Mouse (Mus musculus): Measurements from ENCODE around the gene Uimc1. TPM values are rescaled to one million over a fixed set of nuclear protein-coding genes. Genes with fewer than 3 reads are reported as not detected.

Gene Uimc1
- total RNA-seq, 2 experiments from 2014 or later, result 16.7 to 17.0 TPM

GRCm38 (mm10) chr13:54995161-54995560 lies 104.9 kb downstream of the Uimc1 start:
- DNase-seq, result no peak

- no peak for DNase-seq
Measured at GRCm38 (mm10) chr13:54994576-54994975, 105.5 kb downstream of the Uimc1 start.

DNA sequence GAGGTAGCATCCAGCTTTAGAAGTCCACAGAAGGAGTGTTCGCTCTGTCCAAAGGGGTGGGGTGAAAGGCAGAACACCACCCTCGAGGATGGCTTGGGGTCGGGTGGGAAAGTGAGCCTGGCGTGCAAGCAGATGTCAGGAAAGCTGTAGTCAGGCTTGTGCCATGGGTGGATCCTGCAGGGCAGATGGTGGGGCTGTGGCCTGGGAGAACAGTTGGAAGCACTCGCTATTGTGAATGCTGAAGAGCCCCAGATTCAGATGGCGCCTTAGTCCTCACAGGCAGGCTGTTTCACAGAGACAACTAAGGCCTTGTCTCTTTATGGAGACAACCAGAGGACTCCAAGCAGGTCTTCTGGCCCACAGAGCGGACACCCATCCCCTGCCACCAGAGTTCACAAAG lies 107.9 kb downstream of the Uimc1 start:
- no peak for DNase-seq

- DNase-seq, result no peak
Measured at GRCm38 (mm10) chr13:54988181-54988760, 111.8 kb downstream of the Uimc1 start.

DNA sequence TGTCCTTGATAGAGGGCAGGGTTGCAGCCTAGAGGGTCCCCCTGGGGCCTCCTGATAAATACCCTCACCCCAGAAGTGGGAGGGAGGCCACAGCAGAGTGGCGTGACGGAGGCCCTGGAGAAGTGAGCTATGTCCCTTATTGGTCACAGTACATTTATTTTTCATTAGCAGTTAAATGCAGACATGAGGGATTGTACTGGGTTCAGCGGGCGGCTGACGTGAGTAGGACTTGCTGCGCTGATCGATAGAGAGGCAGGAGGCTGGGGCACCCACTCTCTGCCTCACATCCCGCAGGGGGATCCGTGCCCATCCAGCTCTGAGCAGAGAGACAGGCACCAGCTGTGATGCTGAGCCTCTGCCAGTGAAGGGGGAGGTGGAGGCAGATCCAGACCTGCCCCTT lies 112.7 kb downstream of the Uimc1 start:
- no peak for DNase-seq

DNA sequence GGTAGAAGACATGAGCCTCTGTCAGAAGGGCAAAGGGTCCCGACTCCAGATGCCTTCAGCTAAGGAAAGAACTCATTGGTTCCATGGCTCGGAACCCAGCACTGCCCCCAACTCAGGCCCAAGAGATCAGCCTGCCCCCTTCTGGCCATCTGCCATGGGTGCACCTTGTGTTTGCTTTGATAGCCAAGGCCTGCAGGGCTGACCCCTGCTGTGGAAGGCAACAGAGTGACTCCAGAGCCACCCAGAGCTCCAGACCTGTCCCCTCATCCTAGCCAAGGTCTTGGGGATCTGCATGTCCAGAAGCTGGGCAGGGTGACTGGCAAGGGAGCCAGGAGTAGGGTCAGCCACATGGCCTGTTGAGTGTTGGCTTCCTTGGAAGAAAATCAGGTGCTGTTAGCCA lies 116.5 kb downstream of the Uimc1 start:
- DNase-seq, result no peak

DNA sequence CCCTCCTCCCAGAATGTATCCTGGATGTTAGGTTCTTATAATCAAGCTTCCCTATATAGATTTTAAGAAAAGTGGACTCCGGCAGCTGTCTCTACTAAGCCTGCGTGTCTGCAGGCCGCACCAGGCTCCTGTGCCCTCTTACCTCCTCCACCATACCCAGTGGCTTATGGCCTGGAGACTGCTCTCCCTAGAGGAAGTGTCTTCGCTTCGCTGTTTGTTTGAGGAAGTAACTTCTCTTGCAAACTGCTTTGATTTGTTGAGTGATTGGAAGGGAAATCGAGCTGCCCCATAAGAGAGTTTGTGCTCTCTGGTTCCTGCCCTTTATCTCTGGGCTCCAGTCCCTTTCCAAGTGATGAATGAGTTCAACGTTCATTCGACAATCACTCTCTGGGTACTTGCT lies 117.1 kb downstream of the Uimc1 start:
- no peak for DNase-seq

DNA sequence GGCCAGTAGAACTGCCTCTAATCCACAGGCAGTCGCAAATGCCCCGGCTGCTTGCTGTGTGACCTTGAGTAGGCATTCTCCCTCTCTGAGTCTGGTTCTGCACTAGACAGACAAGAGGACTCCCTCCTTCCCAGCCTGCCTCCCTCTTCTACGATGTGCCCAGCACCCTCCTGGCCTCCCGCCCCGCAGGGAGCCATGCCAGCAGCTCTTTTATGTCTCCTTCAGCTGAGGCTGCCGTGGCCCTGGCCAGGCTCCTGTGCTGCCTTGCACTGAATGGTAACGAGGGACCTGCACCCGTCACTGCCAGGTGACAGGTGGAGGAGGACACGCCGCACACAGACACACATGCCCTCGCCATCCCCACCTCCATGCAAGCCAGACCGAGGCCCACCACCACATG lies 119.1 kb downstream of the Uimc1 start:
- DNase-seq, result no peak

DNA sequence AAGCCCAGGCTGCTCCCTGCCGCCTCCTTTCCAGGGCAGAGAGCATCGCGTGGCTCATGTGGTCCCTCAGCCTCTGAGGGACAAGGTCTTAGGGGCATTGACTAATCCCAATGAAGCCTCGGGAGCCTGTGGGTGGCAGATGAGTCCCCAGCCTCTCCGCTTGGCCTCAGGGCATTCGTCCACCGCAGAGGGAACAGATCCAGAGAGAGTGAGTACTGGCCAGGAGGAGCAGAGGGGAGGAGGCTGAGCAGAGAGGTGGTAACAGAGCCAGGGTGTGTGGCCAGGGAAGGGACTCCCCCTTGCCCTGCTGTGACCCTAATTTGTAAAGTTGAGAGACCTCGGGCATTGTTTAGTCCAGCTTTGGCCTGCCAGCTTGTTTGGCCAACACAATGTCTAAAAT lies 121.3 kb downstream of the Uimc1 start:
- no peak for DNase-seq

Other genes with a start within 250 kb of the Uimc1 start
- under 1 TPM; 0.42 to 0.51 TPM for gene Unc5a, start 150.9 kb downstream of the Uimc1 start, total RNA-seq (2021)
- under 1 TPM; 0.57 to 0.67 TPM for gene Hk3, start 78.9 kb downstream of the Uimc1 start, total RNA-seq (2021)
- 10 to 100 TPM; 16.6 to 18.0 TPM for gene Zfp346, start 5.0 kb upstream of the Uimc1 start, total RNA-seq (2021)
- not detected for gene Gm17617, start 33.2 kb upstream of the Uimc1 start, total RNA-seq (2021)
- under 1 TPM; 0.28 to 0.30 TPM for gene Fgfr4, start 52.3 kb upstream of the Uimc1 start, total RNA-seq (2021)
- 10 to 100 TPM; 51.8 to 51.9 TPM for gene Nsd1, start 109.5 kb upstream of the Uimc1 start, total RNA-seq (2021)
- 10 to 100 TPM; 40.4 to 47.3 TPM for gene Prelid1, start 220.2 kb upstream of the Uimc1 start, total RNA-seq (2021)
- gene Rab24, start 221.6 kb upstream of the Uimc1 start, total RNA-seq (2021), result 10 to 100 TPM; 35.2 to 38.0 TPM
- gene Mxd3, start 229.5 kb upstream of the Uimc1 start, total RNA-seq (2021), result under 1 TPM; 0.21 to 0.37 TPM